Mouse (Mus musculus) testis, adult 2 months (tissue): ENCODE data around the gene Sec24b. TPM values are rescaled to one million over a fixed set of nuclear protein-coding genes. Genes with fewer than 3 reads are reported as not detected.

Source experiments
- H3K27ac ChIP-seq: fragments of 200-500 bp; 2 replicates; pipeline ENCODE4 v1.5.1; 2012; ENCODE audit warnings: low read depth, low read length; ENCODE audit not compliant: control insufficient read depth, insufficient read depth
- H3K27me3 ChIP-seq: fragments of 200-500 bp; 2 replicates; pipeline ENCODE4 v1.6.1; 2012; ENCODE audit warnings: mild to moderate bottlenecking, low read length, moderate library complexity; ENCODE audit not compliant: control insufficient read depth, insufficient read depth
- H3K36me3 ChIP-seq: fragments of 200-500 bp; 2 replicates; pipeline ENCODE4 v1.6.1; 2012; ENCODE audit warnings: mild to moderate bottlenecking, low read length; ENCODE audit not compliant: control insufficient read depth, insufficient read depth
- H3K4me1 ChIP-seq: fragments of 200-500 bp; 2 replicates; pipeline ENCODE4 v1.6.1; 2012; ENCODE audit warnings: low read length; ENCODE audit not compliant: control insufficient read depth, insufficient read depth
- H3K4me3 ChIP-seq: fragments of 200-500 bp; 2 replicates; pipeline ENCODE4 v1.5.1; 2012; ENCODE audit warnings: low read depth, mild to moderate bottlenecking, low read length, moderate library complexity, mixed read lengths; ENCODE audit not compliant: control insufficient read depth
- CTCF ChIP-seq: fragments of 200-500 bp; IDR thresholded peaks from 2 replicates; pipeline ENCODE4 v1.5.1; 2012; ENCODE audit warnings: low read depth, mild to moderate bottlenecking, inconsistent platforms, low read length, moderate library complexity; ENCODE audit not compliant: control insufficient read depth, insufficient read depth, insufficient replicate concordance
- POLR2A ChIP-seq: fragments of 200-500 bp; IDR thresholded peaks from 2 replicates; pipeline ENCODE4 v1.6.1; 2012; ENCODE audit warnings: low read depth, mild to moderate bottlenecking, inconsistent platforms, low read length, moderate library complexity; ENCODE audit not compliant: control insufficient read depth
- polyA plus RNA-seq: library from polyadenylated mRNA; depleted of rRNA; stranded (reverse); fragments of >200 nt; gene quantifications from 2 replicates; pipeline ENCODE4 v1.2.3, GENCODE M21; 2012; rRNA removed

Sec24b gene
- polyA plus RNA-seq, result 147 and 168 TPM in 2 replicates

GRCm38 (mm10) chr3:130061281-130061680, at the start of gene Sec24b:
Gene Sec24b (minus strand): TSS chr3:130061553.
- H3K27ac ChIP-seq, result peak within 1 kb of the TSS; percentile 76
- H3K36me3 ChIP-seq, result no peaks in the 10 kb centered on the region
- no peaks in the 10 kb centered on the region for H3K27me3 ChIP-seq
- peak within 1 kb of the TSS; percentile 84 for H3K4me3 ChIP-seq
- H3K4me1 ChIP-seq, result peaks cover 7% of the 10 kb centered on the region
- TF ChIP-seq POLR2A, result no peak
- no peak for TF ChIP-seq CTCF

GRCm38 (mm10) chr3:130104471-130104870, 43.1 kb upstream of the Sec24b start:
- H3K27ac ChIP-seq, result no peak overlapping the region
- H3K4me3 ChIP-seq, result no peak overlapping the region
- H3K27me3 ChIP-seq, result no peaks in the 10 kb centered on the region
- H3K4me1 ChIP-seq, result no peaks in the 10 kb centered on the region
- no peaks in the 10 kb centered on the region for H3K36me3 ChIP-seq
- TF ChIP-seq CTCF, result no peak
- TF ChIP-seq POLR2A, result no peak

GRCm38 (mm10) chr3:130103486-130103885, 42.1 kb upstream of the Sec24b start:
- Histone ChIP-seq H3K4me1 (no peaks in the 10 kb centered on the region), H3K27ac (no peak overlapping the region), H3K27me3 (no peaks in the 10 kb centered on the region), H3K36me3 (no peaks in the 10 kb centered on the region), H3K4me3 (no peak overlapping the region)
- peak; percentile 65; the same call in 1 of the 2 replicates for TF ChIP-seq CTCF
- no peak for TF ChIP-seq POLR2A

GRCm38 (mm10) chr3:130095160-130095781, 33.9 kb upstream of the Sec24b start:
- no peaks in the 10 kb centered on the region for H3K4me1 ChIP-seq
- no peaks in the 10 kb centered on the region for H3K27me3 ChIP-seq
- H3K4me3 ChIP-seq, result no peak overlapping the region
- no peaks in the 10 kb centered on the region for H3K36me3 ChIP-seq
- no peak overlapping the region for H3K27ac ChIP-seq
- TF ChIP-seq POLR2A, result no peak

GRCm38 (mm10) chr3:130094125-130094704, 32.9 kb upstream of the Sec24b start:
- Histone ChIP-seq H3K27me3 (no peaks in the 10 kb centered on the region), H3K36me3 (no peaks in the 10 kb centered on the region), H3K27ac (no peak overlapping the region), H3K4me3 (no peak overlapping the region), H3K4me1 (no peaks in the 10 kb centered on the region)
- TF ChIP-seq POLR2A (no peak), CTCF (no peak)

DNA sequence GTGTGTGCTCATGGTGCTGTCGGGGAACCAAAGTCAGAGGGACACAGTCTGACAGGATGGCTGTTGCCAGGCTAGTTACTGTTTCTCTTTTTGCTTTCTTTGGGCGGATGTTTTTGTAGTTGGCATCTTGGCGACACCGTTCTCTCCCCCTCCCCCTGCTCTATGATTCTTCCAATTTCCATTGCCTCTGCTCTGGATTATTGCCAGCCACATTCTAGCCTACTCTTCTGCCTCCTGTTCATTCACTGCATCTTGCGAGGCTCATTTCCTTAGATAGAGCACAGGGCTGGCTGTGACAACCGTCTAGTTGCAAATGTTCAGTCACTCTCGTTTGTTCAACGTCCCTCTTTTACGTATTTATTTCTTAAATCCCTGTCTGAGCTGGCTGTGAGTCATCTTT, 29.1 kb upstream of the Sec24b start:
- no peak overlapping the region for H3K4me3 ChIP-seq
- TF ChIP-seq POLR2A (no peak), CTCF (no peak)
- H3K4me1 ChIP-seq, result no peaks in the 10 kb centered on the region
- H3K36me3 ChIP-seq, result no peaks in the 10 kb centered on the region
- H3K27me3 ChIP-seq, result no peaks in the 10 kb centered on the region
- no peak overlapping the region for H3K27ac ChIP-seq

- no peak overlapping the region for H3K27ac ChIP-seq
- H3K27me3 ChIP-seq, result no peaks in the 10 kb centered on the region
- no peaks in the 10 kb centered on the region for H3K4me1 ChIP-seq
- H3K4me3 ChIP-seq, result no peak overlapping the region
- no peaks in the 10 kb centered on the region for H3K36me3 ChIP-seq
- TF ChIP-seq POLR2A (no peak), CTCF (no peak)
These were observed 27.3 kb upstream of the Sec24b start for GRCm38 (mm10) chr3:130088654-130089053.
